Mouse (Mus musculus): ENCODE measurements around the gene Olfr1202. TPM values are rescaled to one million over a fixed set of nuclear protein-coding genes. Genes with fewer than 3 reads are reported as not detected.

The Olfr1202 gene
- not detected in 2 replicates for polyA plus RNA-seq (2014; fragmentation: Nextera tagmentation; extraction: Ambion mirVana)

- H3K36me3 ChIP-seq (replicated peaks; ENCODE audit: control insufficient read depth, insufficient read depth) = no peaks in the 10 kb centered on the region
- 87% methylated on average over 1 of the region's 1 CpGs for WGBS
- no peak within 1 kb of the TSS for H3K27ac ChIP-seq
- DNase-seq (ENCODE audit: low spot score) (no peak), ATAC-seq (ENCODE audit: low FRiP score) (no peak)
- H3K4me2 ChIP-seq (replicated peaks) = no peak within 1 kb of the TSS
- H3K27me3 ChIP-seq (ENCODE audit: control insufficient read depth, insufficient read depth, low read length) = no peaks in the 10 kb centered on the region
- H3K9me3 ChIP-seq (ENCODE audit: control insufficient read depth, low read length) = no peaks in the 10 kb centered on the region
- H3K4me1 ChIP-seq (replicated peaks; ENCODE audit: control insufficient read depth, insufficient read depth, low read length) = no peaks in the 10 kb centered on the region
- H3K9ac ChIP-seq = no peak within 1 kb of the TSS
- H3K4me3 ChIP-seq (replicated peaks; ENCODE audit: low read length) = no peak within 1 kb of the TSS
Observed at GRCm38 (mm10) chr2:88814196-88814595, at the start of gene Olfr1202. Gene Olfr1202, plus strand, starts transcription at chr2:88814496.

- Histone ChIP-seq H3K9ac (no peak within 1 kb of the TSS), H3K4me3 (replicated peaks; ENCODE audit: low read length) (no peak within 1 kb of the TSS), H3K36me3 (replicated peaks; ENCODE audit: control insufficient read depth, insufficient read depth) (no peaks in the 10 kb centered on the region), H3K9me3 (ENCODE audit: control insufficient read depth, low read length) (no peaks in the 10 kb centered on the region), H3K27me3 (ENCODE audit: control insufficient read depth, insufficient read depth, low read length) (no peaks in the 10 kb centered on the region), H3K27ac (no peak within 1 kb of the TSS), H3K4me1 (replicated peaks; ENCODE audit: control insufficient read depth, insufficient read depth, low read length) (no peaks in the 10 kb centered on the region), H3K4me2 (replicated peaks) (no peak within 1 kb of the TSS)
- ATAC-seq (ENCODE audit: low FRiP score) (no peak), DNase-seq (ENCODE audit: low spot score) (no peak)
- 88% methylated on average over 2 of the region's 2 CpGs for WGBS
Observed at GRCm38 (mm10) chr2:88770388-88770787, 43.9 kb upstream of the Olfr1202 start, which contains the start of gene Olfr1200. Gene Olfr1200, minus strand, starts transcription at chr2:88770488.

- WGBS = 83% methylated on average over 6 of the region's 6 CpGs
- H3K27ac ChIP-seq = no peak within 1 kb of the TSS
Observed at GRCm38 (mm10) chr2:88792736-88793135, 21.6 kb upstream of the Olfr1202 start, which contains the start of gene Olfr1201. Gene Olfr1201, plus strand, starts transcription at chr2:88793036.

GRCm38 (mm10) chr2:88829437-88829836 lies 15.1 kb downstream of the Olfr1202 start, which contains the start of gene Olfr1205:
Gene Olfr1205, plus strand, starts transcription at chr2:88829737.
- no peaks in the 10 kb centered on the region for H3K9me3 ChIP-seq (ENCODE audit: control insufficient read depth, low read length)
- ATAC-seq (ENCODE audit: low FRiP score) (no peak), DNase-seq (ENCODE audit: low spot score) (no peak)
- 90% methylated on average over 2 of the region's 2 CpGs for WGBS
- H3K4me3 ChIP-seq (replicated peaks; ENCODE audit: low read length) = no peak within 1 kb of the TSS
- no peak within 1 kb of the TSS for H3K4me2 ChIP-seq (replicated peaks)
- no peaks in the 10 kb centered on the region for H3K36me3 ChIP-seq (replicated peaks; ENCODE audit: control insufficient read depth, insufficient read depth)
- no peaks in the 10 kb centered on the region for H3K4me1 ChIP-seq (replicated peaks; ENCODE audit: control insufficient read depth, insufficient read depth, low read length)
- no peak within 1 kb of the TSS for H3K27ac ChIP-seq
- no peaks in the 10 kb centered on the region for H3K27me3 ChIP-seq (ENCODE audit: control insufficient read depth, insufficient read depth, low read length)
- H3K9ac ChIP-seq = no peak within 1 kb of the TSS

More at GRCm38 (mm10) chr2:88792736-88793135, 21.6 kb upstream of the Olfr1202 start, which contains the start of gene Olfr1201:
- Histone ChIP-seq H3K4me3 (replicated peaks; ENCODE audit: low read length) (no peak within 1 kb of the TSS), H3K27me3 (ENCODE audit: control insufficient read depth, insufficient read depth, low read length) (no peaks in the 10 kb centered on the region), H3K4me2 (replicated peaks) (no peak within 1 kb of the TSS), H3K9me3 (ENCODE audit: control insufficient read depth, low read length) (no peaks in the 10 kb centered on the region), H3K36me3 (replicated peaks; ENCODE audit: control insufficient read depth, insufficient read depth) (no peaks in the 10 kb centered on the region), H3K9ac (no peak within 1 kb of the TSS), H3K4me1 (replicated peaks; ENCODE audit: control insufficient read depth, insufficient read depth, low read length) (no peaks in the 10 kb centered on the region)
- ATAC-seq (ENCODE audit: low FRiP score) = no peak
- DNase-seq (ENCODE audit: low spot score) = no peak

GRCm38 (mm10) chr2:88838477-88838876 lies 24.2 kb downstream of the Olfr1202 start:
- 68% methylated on average over 2 of the region's 2 CpGs for WGBS
- Histone ChIP-seq H3K4me3 (replicated peaks; ENCODE audit: low read length) (no peak overlapping the region), H3K9me3 (ENCODE audit: control insufficient read depth, low read length) (no peaks in the 10 kb centered on the region), H3K9ac (no peak overlapping the region), H3K27ac (no peak overlapping the region), H3K4me2 (replicated peaks) (no peak overlapping the region), H3K27me3 (ENCODE audit: control insufficient read depth, insufficient read depth, low read length) (no peaks in the 10 kb centered on the region), H3K4me1 (replicated peaks; ENCODE audit: control insufficient read depth, insufficient read depth, low read length) (no peaks in the 10 kb centered on the region), H3K36me3 (replicated peaks; ENCODE audit: control insufficient read depth, insufficient read depth) (no peaks in the 10 kb centered on the region)
- ATAC-seq (ENCODE audit: low FRiP score) (no peak), DNase-seq (ENCODE audit: low spot score) (no peak)

- 98% methylated on average over 1 of the region's 1 CpGs for WGBS
- Histone ChIP-seq H3K9me3 (ENCODE audit: control insufficient read depth, low read length) (no peaks in the 10 kb centered on the region), H3K36me3 (replicated peaks; ENCODE audit: control insufficient read depth, insufficient read depth) (no peaks in the 10 kb centered on the region), H3K4me1 (replicated peaks; ENCODE audit: control insufficient read depth, insufficient read depth, low read length) (no peaks in the 10 kb centered on the region), H3K4me2 (replicated peaks) (no peak within 1 kb of the TSS), H3K27me3 (ENCODE audit: control insufficient read depth, insufficient read depth, low read length) (no peaks in the 10 kb centered on the region), H3K4me3 (replicated peaks; ENCODE audit: low read length) (no peak within 1 kb of the TSS), H3K9ac (no peak within 1 kb of the TSS), H3K27ac (no peak within 1 kb of the TSS)
- no peak for ATAC-seq (ENCODE audit: low FRiP score)
- DNase-seq (ENCODE audit: low spot score) = no peak
Observed at GRCm38 (mm10) chr2:88848992-88849391, 34.7 kb downstream of the Olfr1202 start, which contains the start of gene Olfr1204. Gene Olfr1204, plus strand, starts transcription at chr2:88849292.

GRCm38 (mm10) chr2:88862931-88863330 lies 48.6 kb downstream of the Olfr1202 start, which contains the start of gene Olfr1206:
Gene Olfr1206, plus strand, starts transcription at chr2:88863231.
- H3K4me2 ChIP-seq (replicated peaks) = no peak within 1 kb of the TSS
- H3K27me3 ChIP-seq (ENCODE audit: control insufficient read depth, insufficient read depth, low read length) = no peaks in the 10 kb centered on the region
- H3K27ac ChIP-seq = no peak within 1 kb of the TSS
- no peak within 1 kb of the TSS for H3K4me3 ChIP-seq (replicated peaks; ENCODE audit: low read length)
- WGBS = 87% methylated on average over 2 of the region's 2 CpGs
- H3K9ac ChIP-seq = no peak within 1 kb of the TSS
- H3K4me1 ChIP-seq (replicated peaks; ENCODE audit: control insufficient read depth, insufficient read depth, low read length) = no peaks in the 10 kb centered on the region
- ATAC-seq (ENCODE audit: low FRiP score) (no peak), DNase-seq (ENCODE audit: low spot score) (no peak)
- no peaks in the 10 kb centered on the region for H3K36me3 ChIP-seq (replicated peaks; ENCODE audit: control insufficient read depth, insufficient read depth)
- no peaks in the 10 kb centered on the region for H3K9me3 ChIP-seq (ENCODE audit: control insufficient read depth, low read length)

Other genes with a start within 250 kb of the Olfr1202 start
- not detected in 2 replicates for gene Olfr1189, start 228.0 kb upstream of the Olfr1202 start, polyA plus RNA-seq (2014; fragmentation: Nextera tagmentation; extraction: Ambion mirVana)
- not detected in 2 replicates for gene Olfr1191-ps1, start 174.0 kb upstream of the Olfr1202 start, polyA plus RNA-seq (2014; fragmentation: Nextera tagmentation; extraction: Ambion mirVana)
- gene Olfr1192-ps1, start 166.0 kb upstream of the Olfr1202 start, polyA plus RNA-seq (2014; fragmentation: Nextera tagmentation; extraction: Ambion mirVana) = not detected in 2 replicates
- not detected in 2 replicates for gene Olfr1193, start 138.9 kb upstream of the Olfr1202 start, polyA plus RNA-seq (2014; fragmentation: Nextera tagmentation; extraction: Ambion mirVana)
- not detected in 2 replicates for gene Olfr1195, start 125.3 kb upstream of the Olfr1202 start, polyA plus RNA-seq (2014; fragmentation: Nextera tagmentation; extraction: Ambion mirVana)
- not detected in 2 replicates for gene Olfr1196, start 109.9 kb upstream of the Olfr1202 start, polyA plus RNA-seq (2014; fragmentation: Nextera tagmentation; extraction: Ambion mirVana)
- gene Olfr1197, start 82.1 kb upstream of the Olfr1202 start, polyA plus RNA-seq (2014; fragmentation: Nextera tagmentation; extraction: Ambion mirVana) = not detected in 2 replicates
- gene Olfr1198, start 63.1 kb upstream of the Olfr1202 start, polyA plus RNA-seq (2014; fragmentation: Nextera tagmentation; extraction: Ambion mirVana) = not detected in 2 replicates
- gene Olfr1199, start 54.0 kb upstream of the Olfr1202 start, polyA plus RNA-seq (2014; fragmentation: Nextera tagmentation; extraction: Ambion mirVana) = not detected in 2 replicates
- gene Olfr1200, start 44.0 kb upstream of the Olfr1202 start, polyA plus RNA-seq (2014; fragmentation: Nextera tagmentation; extraction: Ambion mirVana) = not detected in 2 replicates
- not detected in 2 replicates for gene Olfr1201, start 21.5 kb upstream of the Olfr1202 start, polyA plus RNA-seq (2014; fragmentation: Nextera tagmentation; extraction: Ambion mirVana)
- not detected in 2 replicates for gene Olfr1205, start 15.2 kb downstream of the Olfr1202 start, polyA plus RNA-seq (2014; fragmentation: Nextera tagmentation; extraction: Ambion mirVana)
- gene Olfr1204, start 34.8 kb downstream of the Olfr1202 start, polyA plus RNA-seq (2014; fragmentation: Nextera tagmentation; extraction: Ambion mirVana) = not detected in 2 replicates
- gene Olfr1206, start 48.7 kb downstream of the Olfr1202 start, polyA plus RNA-seq (2014; fragmentation: Nextera tagmentation; extraction: Ambion mirVana) = not detected in 2 replicates
- gene Olfr1208, start 87.8 kb downstream of the Olfr1202 start, polyA plus RNA-seq (2014; fragmentation: Nextera tagmentation; extraction: Ambion mirVana) = not detected in 2 replicates
- not detected in 2 replicates for gene Olfr1209, start 100.7 kb downstream of the Olfr1202 start, polyA plus RNA-seq (2014; fragmentation: Nextera tagmentation; extraction: Ambion mirVana)
- not detected in 2 replicates for gene Olfr1211, start 123.6 kb downstream of the Olfr1202 start, polyA plus RNA-seq (2014; fragmentation: Nextera tagmentation; extraction: Ambion mirVana)
- gene Olfr1212, start 139.5 kb downstream of the Olfr1202 start, polyA plus RNA-seq (2014; fragmentation: Nextera tagmentation; extraction: Ambion mirVana) = not detected in 2 replicates
- gene Gm13762, start 165.8 kb downstream of the Olfr1202 start, polyA plus RNA-seq (2014; fragmentation: Nextera tagmentation; extraction: Ambion mirVana) = 0.10 TPM in 1 of 2 replicates, not detected in the other
- gene Olfr1214, start 178.2 kb downstream of the Olfr1202 start, polyA plus RNA-seq (2014; fragmentation: Nextera tagmentation; extraction: Ambion mirVana) = not detected in 2 replicates
- not detected in 2 replicates for gene Olfr1215, start 192.5 kb downstream of the Olfr1202 start, polyA plus RNA-seq (2014; fragmentation: Nextera tagmentation; extraction: Ambion mirVana)
- not detected in 2 replicates for gene Olfr1216, start 203.8 kb downstream of the Olfr1202 start, polyA plus RNA-seq (2014; fragmentation: Nextera tagmentation; extraction: Ambion mirVana)
- gene Olfr1217, start 217.6 kb downstream of the Olfr1202 start, polyA plus RNA-seq (2014; fragmentation: Nextera tagmentation; extraction: Ambion mirVana) = not detected in 2 replicates
- not detected in 2 replicates for gene Olfr1218, start 246.7 kb downstream of the Olfr1202 start, polyA plus RNA-seq (2014; fragmentation: Nextera tagmentation; extraction: Ambion mirVana)

Measured in hindbrain, embryonic 14.5 days (tissue).